Mouse (Mus musculus) embryo, embryonic 11 days (tissue): ENCODE measurements at regions not wholly inside any gene's neighbourhood (a gene's known extent, or its start where the extent isn't known, plus 50 kb on each side); places are given as distances from the start of the nearest gene placed in this dataset.

Experiments
- DNase-seq: peaks from one replicate; pipeline ENCODE4 v3.0.0-alpha.2; 2015

- no peak for DNase-seq
Measured at GRCm38 (mm10) chr6:13523463-13524202, 84.3 kb downstream of the Tmem168 start.

GRCm38 (mm10) chr6:13514126-13514525, 93.8 kb downstream of the Tmem168 start:
- DNase-seq: no peak

- no peak for DNase-seq
Measured at GRCm38 (mm10) chr6:13476493-13477129, 131.3 kb downstream of the Tmem168 start.

GRCm38 (mm10) chr6:13449160-13449787, 158.6 kb downstream of the Tmem168 start:
- DNase-seq: no peak

- DNase-seq: peak; percentile 35
Measured at GRCm38 (mm10) chr6:13413768-13414167, 189.0 kb upstream of the Vwde start.

GRCm38 (mm10) chr6:13413092-13413491, 188.3 kb upstream of the Vwde start:
- no peak for DNase-seq

- no peak for DNase-seq
Measured at GRCm38 (mm10) chr6:13384469-13384868, 159.7 kb upstream of the Vwde start.

- no peak for DNase-seq
Measured at GRCm38 (mm10) chr6:13383211-13383610, 158.4 kb upstream of the Vwde start.

GRCm38 (mm10) chr6:13380819-13381218, 156.1 kb upstream of the Vwde start:
- DNase-seq: no peak

- DNase-seq: no peak
Measured at GRCm38 (mm10) chr6:13379727-13380126, 155.0 kb upstream of the Vwde start.

- DNase-seq: no peak
Measured at GRCm38 (mm10) chr6:13373896-13374295, 149.1 kb upstream of the Vwde start.

GRCm38 (mm10) chr6:13369709-13370296, 145.0 kb upstream of the Vwde start:
- no peak for DNase-seq
